Mouse (Mus musculus): ENCODE measurements around the gene Stap2.

DNA sequence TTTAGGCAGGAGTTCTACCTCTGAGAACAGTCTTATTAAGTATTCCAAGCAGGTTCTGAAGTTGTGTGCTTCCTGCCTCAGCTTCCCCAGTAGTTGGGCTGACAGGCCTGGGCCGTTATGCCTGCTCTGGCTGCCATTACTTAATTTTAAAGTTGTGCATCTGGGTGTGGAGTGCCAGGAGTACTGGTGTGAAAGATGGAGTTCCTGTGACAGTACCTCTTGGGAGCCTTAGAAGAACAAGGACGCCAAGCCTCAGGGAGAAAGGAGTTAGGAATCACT, 4.5 kb upstream of the Stap2 start:
- no peak for TF ChIP-seq CTCF (IDR thresholded peaks at IDR 0.05; ENCODE audit: insufficient read depth, low read length)
- TF ChIP-seq POLR2A (IDR thresholded peaks at IDR 0.05; ENCODE audit: borderline replicate concordance, extremely low read depth, low read depth, low read length), result no peak

All from lung, adult 2 months (tissue).